Mouse (Mus musculus): ENCODE data around the gene Pcgf1. TPM values are rescaled to one million over a fixed set of nuclear protein-coding genes. Genes with fewer than 3 reads are reported as not detected.

The Pcgf1 gene
- polyA plus RNA-seq, 1 experiment from 2014 or later = 29.7 TPM

DNA sequence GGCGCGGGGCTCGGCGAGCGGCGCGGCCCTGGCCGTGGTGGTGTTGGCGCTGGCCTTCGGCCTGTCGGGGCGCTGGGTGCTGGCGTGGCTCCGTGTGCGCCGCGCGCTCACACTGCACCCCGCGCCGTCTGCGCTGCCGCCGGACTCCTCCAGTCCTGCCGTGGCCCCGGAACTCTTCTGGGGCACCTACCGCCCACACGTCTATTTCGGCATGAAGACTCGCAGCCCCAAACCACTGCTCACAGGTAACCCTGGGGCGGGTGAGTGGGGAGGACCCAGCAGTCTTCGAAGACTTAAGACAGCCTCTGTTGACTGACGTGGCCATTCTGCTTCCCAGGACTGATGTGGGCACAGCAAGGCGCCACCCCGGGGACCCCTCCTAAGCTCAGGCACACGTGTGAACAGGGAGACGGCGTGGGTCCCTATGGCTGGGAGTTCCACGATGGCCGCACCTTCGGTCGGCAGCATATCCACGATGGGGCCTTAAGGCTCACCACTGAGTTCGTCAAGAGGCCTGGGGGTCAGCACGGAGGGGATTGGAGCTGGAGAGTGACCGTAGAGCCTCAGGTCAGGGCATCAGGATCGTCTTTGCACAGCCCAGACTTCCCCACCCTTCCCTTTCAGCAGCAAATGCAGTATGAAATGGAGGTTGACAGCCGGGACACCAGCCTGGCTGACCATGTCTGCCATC lies 38.2 kb downstream of the Pcgf1 start:
- H3K36me3 ChIP-seq (ENCODE audit: insufficient read depth, low read length) = 0 out of 2 replicates have a peak, but pooled peaks cover 5% of the 10 kb centered on the region
- 2% methylated on average over 48 of the region's 48 CpGs for WGBS
- no peaks in the 10 kb centered on the region for H3K9me3 ChIP-seq (replicated peaks; ENCODE audit: low read length)
- peak overlapping the region; percentile 64 for H3K4me3 ChIP-seq (replicated peaks; ENCODE audit: low read depth, low read length)
- TF ChIP-seq CTCF (IDR thresholded peaks at IDR 0.05; ENCODE audit: low read depth) = no peak
- DNase-seq (ENCODE audit: low spot score) (no peak), ATAC-seq (replicated peaks; ENCODE audit: low FRiP score, low read depth) (peak; percentile 4)
- peak overlapping the region; percentile 76 for H3K9ac ChIP-seq (ENCODE audit: low read depth, low read length)
- no peaks in the 10 kb centered on the region for H3K27me3 ChIP-seq (ENCODE audit: insufficient read depth, low read length)
- peak overlapping the region; percentile 85 for H3K4me2 ChIP-seq (ENCODE audit: low read length)
- H3K4me1 ChIP-seq (replicated peaks; ENCODE audit: insufficient read depth, low read length) = peaks cover 25% of the 10 kb centered on the region
- H3K27ac ChIP-seq = peak overlapping the region; percentile 76

GRCm38 (mm10) chr6:83116373-83117164 lies 38.9 kb downstream of the Pcgf1 start:
- ATAC-seq (replicated peaks; ENCODE audit: low FRiP score, low read depth) (no peak), DNase-seq (ENCODE audit: low spot score) (no peak)
- no peak for TF ChIP-seq CTCF (IDR thresholded peaks at IDR 0.05; ENCODE audit: low read depth)
- Histone ChIP-seq H3K9ac (ENCODE audit: low read depth, low read length) (peak overlapping the region; percentile 76), H3K9me3 (replicated peaks; ENCODE audit: low read length) (no peaks in the 10 kb centered on the region), H3K4me3 (replicated peaks; ENCODE audit: low read depth, low read length) (peak overlapping the region; percentile 64), H3K27me3 (ENCODE audit: insufficient read depth, low read length) (no peaks in the 10 kb centered on the region), H3K36me3 (ENCODE audit: insufficient read depth, low read length) (0 out of 2 replicates have a peak, but pooled peaks cover 5% of the 10 kb centered on the region), H3K27ac (no peak overlapping the region), H3K4me2 (ENCODE audit: low read length) (peak overlapping the region; percentile 85), H3K4me1 (replicated peaks; ENCODE audit: insufficient read depth, low read length) (peaks cover 26% of the 10 kb centered on the region)
- WGBS = 69% methylated on average over 11 of the region's 11 CpGs

GRCm38 (mm10) chr6:83117165-83117438 lies 39.4 kb downstream of the Pcgf1 start:
- H3K4me3 ChIP-seq (replicated peaks; ENCODE audit: low read depth, low read length) = no peak overlapping the region
- no peak overlapping the region for H3K27ac ChIP-seq
- WGBS = 73% methylated on average over 4 of the region's 4 CpGs
- ATAC-seq (replicated peaks; ENCODE audit: low FRiP score, low read depth) = no peak
- 0 out of 2 replicates have a peak, but pooled peaks cover 5% of the 10 kb centered on the region for H3K36me3 ChIP-seq (ENCODE audit: insufficient read depth, low read length)
- peaks cover 29% of the 10 kb centered on the region for H3K4me1 ChIP-seq (replicated peaks; ENCODE audit: insufficient read depth, low read length)
- no peak for DNase-seq (ENCODE audit: low spot score)
- H3K9me3 ChIP-seq (replicated peaks; ENCODE audit: low read length) = no peaks in the 10 kb centered on the region
- H3K4me2 ChIP-seq (ENCODE audit: low read length) = no peak overlapping the region
- no peak overlapping the region for H3K9ac ChIP-seq (ENCODE audit: low read depth, low read length)
- TF ChIP-seq CTCF (IDR thresholded peaks at IDR 0.05; ENCODE audit: low read depth) = no peak
- H3K27me3 ChIP-seq (ENCODE audit: insufficient read depth, low read length) = no peaks in the 10 kb centered on the region

GRCm38 (mm10) chr6:83117616-83118015 lies 39.9 kb downstream of the Pcgf1 start:
- peaks cover 34% of the 10 kb centered on the region for H3K4me1 ChIP-seq (replicated peaks; ENCODE audit: insufficient read depth, low read length)
- no peak for DNase-seq (ENCODE audit: low spot score)

GRCm38 (mm10) chr6:83118369-83118768 lies 40.7 kb downstream of the Pcgf1 start:
- H3K27me3 ChIP-seq (ENCODE audit: insufficient read depth, low read length) = no peaks in the 10 kb centered on the region
- TF ChIP-seq CTCF (IDR thresholded peaks at IDR 0.05; ENCODE audit: low read depth) = no peak
- H3K27ac ChIP-seq = no peak overlapping the region
- no peak overlapping the region for H3K4me3 ChIP-seq (replicated peaks; ENCODE audit: low read depth, low read length)
- 75% methylated on average over 11 of the region's 11 CpGs for WGBS
- H3K4me1 ChIP-seq (replicated peaks; ENCODE audit: insufficient read depth, low read length) = peaks cover 40% of the 10 kb centered on the region
- no peak overlapping the region for H3K9ac ChIP-seq (ENCODE audit: low read depth, low read length)
- H3K36me3 ChIP-seq (ENCODE audit: insufficient read depth, low read length) = 0 out of 2 replicates have a peak, but pooled peaks cover 5% of the 10 kb centered on the region
- no peak overlapping the region for H3K4me2 ChIP-seq (ENCODE audit: low read length)
- no peak for ATAC-seq (replicated peaks; ENCODE audit: low FRiP score, low read depth)
- H3K9me3 ChIP-seq (replicated peaks; ENCODE audit: low read length) = no peaks in the 10 kb centered on the region
- no peak for DNase-seq (ENCODE audit: low spot score)

More at GRCm38 (mm10) chr6:83117616-83118015, 39.9 kb downstream of the Pcgf1 start:
- 86% methylated on average over 13 of the region's 13 CpGs for WGBS
- Histone ChIP-seq H3K27ac (no peak overlapping the region), H3K4me3 (replicated peaks; ENCODE audit: low read depth, low read length) (no peak overlapping the region), H3K9me3 (replicated peaks; ENCODE audit: low read length) (no peaks in the 10 kb centered on the region), H3K27me3 (ENCODE audit: insufficient read depth, low read length) (no peaks in the 10 kb centered on the region), H3K9ac (ENCODE audit: low read depth, low read length) (no peak overlapping the region), H3K4me2 (ENCODE audit: low read length) (no peak overlapping the region), H3K36me3 (ENCODE audit: insufficient read depth, low read length) (0 out of 2 replicates have a peak, but pooled peaks cover 5% of the 10 kb centered on the region)
- no peak for TF ChIP-seq CTCF (IDR thresholded peaks at IDR 0.05; ENCODE audit: low read depth)
- no peak for ATAC-seq (replicated peaks; ENCODE audit: low FRiP score, low read depth)

DNA sequence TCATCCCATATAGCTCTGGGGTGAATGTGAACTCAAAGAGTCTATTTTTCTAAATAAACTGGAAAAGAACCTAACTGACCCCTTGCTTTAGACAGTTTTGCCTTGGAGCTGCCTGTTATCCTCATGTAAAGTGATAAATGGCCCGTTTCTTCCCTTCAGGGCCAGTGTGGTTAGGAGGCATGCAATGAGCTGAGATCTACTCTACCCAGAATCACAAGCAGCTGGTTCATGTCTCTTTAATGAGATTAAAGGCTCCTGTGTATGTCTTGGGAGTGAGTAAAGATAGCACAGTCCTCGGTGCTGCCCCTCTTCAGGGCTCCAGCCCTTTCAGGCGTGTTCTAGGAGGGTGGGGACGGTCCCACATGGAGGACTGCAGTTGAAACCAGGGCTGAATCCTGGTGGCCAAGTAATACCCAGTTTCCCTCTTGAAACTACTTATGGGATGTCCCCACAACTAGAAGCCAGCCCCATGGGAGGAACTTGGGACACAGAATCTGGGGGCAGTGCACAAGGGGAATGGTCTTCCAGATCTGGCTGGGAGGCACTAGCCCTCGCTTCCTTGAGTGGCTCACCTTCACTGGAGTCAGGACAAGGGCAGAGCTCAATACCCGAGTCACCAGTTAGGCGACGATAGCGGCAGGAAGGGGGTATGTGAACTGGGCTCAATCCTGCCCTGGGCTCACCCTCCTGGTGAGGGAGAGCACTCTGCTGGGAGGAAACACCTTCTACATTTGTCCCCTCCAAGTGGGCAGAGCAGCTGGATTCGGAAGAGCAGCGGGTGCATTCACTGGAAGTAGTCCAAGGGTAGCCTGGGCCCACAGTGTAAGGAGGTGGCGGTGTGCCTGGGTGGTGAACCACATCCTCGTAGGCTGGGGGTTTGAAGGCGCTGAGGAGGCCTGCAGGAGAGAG lies 41.4 kb downstream of the Pcgf1 start:
- peak overlapping the region; percentile 43; the same call in 1 of the 2 replicates for H3K9ac ChIP-seq (ENCODE audit: low read depth, low read length)
- no peak for TF ChIP-seq CTCF (IDR thresholded peaks at IDR 0.05; ENCODE audit: low read depth)
- H3K4me3 ChIP-seq (replicated peaks; ENCODE audit: low read depth, low read length) = no peak overlapping the region
- WGBS = 55% methylated on average over 14 of the region's 14 CpGs
- no peaks in the 10 kb centered on the region for H3K27me3 ChIP-seq (ENCODE audit: insufficient read depth, low read length)
- DNase-seq (ENCODE audit: low spot score) (no peak), ATAC-seq (replicated peaks; ENCODE audit: low FRiP score, low read depth) (no peak)
- H3K9me3 ChIP-seq (replicated peaks; ENCODE audit: low read length) = no peaks in the 10 kb centered on the region
- no peak overlapping the region for H3K4me2 ChIP-seq (ENCODE audit: low read length)
- 0 out of 2 replicates have a peak, but pooled peaks cover 5% of the 10 kb centered on the region for H3K36me3 ChIP-seq (ENCODE audit: insufficient read depth, low read length)
- peaks cover 42% of the 10 kb centered on the region for H3K4me1 ChIP-seq (replicated peaks; ENCODE audit: insufficient read depth, low read length)
- no peak overlapping the region for H3K27ac ChIP-seq

All from kidney, postnatal 0 days (tissue).